Mouse (Mus musculus): ENCODE results near the gene Mdh1b. TPM values are rescaled to one million over a fixed set of nuclear protein-coding genes. Genes with fewer than 3 reads are reported as not detected.

The Mdh1b gene
- total and polyA plus RNA-seq, 2 experiments from 2014 or later = 0.80 TPM; not detected in 1

DNA sequence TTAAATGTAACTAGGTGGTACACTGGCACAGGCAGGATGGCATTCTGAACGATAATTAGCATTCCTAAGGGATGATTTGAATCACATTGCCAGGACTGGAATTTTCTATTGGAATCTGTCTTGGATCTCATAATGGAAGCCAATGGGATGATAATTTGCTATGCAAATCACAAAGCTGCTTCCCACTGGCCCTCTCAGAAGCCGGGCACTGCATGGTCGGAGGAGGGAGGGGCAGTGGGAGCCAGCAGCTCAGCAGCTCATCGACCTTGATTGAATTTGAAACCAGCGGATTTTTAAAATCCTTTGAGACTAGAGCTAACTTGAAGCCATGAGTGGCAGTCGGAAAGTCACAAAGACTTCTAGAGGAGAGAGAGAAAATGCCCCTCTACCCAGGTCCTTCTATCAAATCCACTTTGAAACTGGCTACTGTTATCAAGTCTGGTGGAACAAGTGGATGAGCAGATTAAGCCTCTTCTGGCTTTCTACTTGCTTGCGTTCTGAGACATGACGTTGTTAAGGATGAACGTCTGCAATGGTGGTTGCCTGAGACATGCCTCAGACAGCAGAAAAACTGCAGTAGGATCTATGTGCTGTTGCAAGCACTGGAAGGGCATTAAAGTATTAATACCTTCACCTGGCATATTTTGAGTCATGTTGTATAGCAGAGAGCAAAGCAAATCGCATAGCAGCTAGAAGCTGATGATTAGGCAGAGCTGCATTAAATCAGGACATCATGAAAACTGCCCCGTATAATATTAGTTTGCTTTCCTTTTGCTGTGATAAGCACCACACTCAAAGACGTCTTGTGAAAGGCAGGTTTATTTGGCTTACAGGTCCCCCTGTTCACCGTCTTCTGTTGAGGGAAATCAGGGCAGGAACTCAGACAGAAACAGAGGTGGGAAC, 61.9 kb downstream of the Mdh1b start:
- peaks cover 10% of the 10 kb centered on the region; the same call in 1 of the 2 replicates for H3K4me1 ChIP-seq (ENCODE audit: insufficient read depth, low read length)
- H3K27ac ChIP-seq (ENCODE audit: low read depth, low read length) = peak overlapping the region; percentile 76
- DNase-seq (ENCODE audit: low spot score) (peak; percentile 67), ATAC-seq (ENCODE audit: low FRiP score) (peak; percentile 79)
- 12% methylated on average over 13 of the region's 13 CpGs for WGBS
- no peaks in the 10 kb centered on the region for H3K9me3 ChIP-seq (ENCODE audit: low read length)
- H3K4me2 ChIP-seq (ENCODE audit: low read depth, low read length, poor library complexity, severe bottlenecking) = peak overlapping the region; percentile 45
- H3K36me3 ChIP-seq (ENCODE audit: insufficient read depth, low read length) = no peaks in the 10 kb centered on the region
- peak overlapping the region; percentile 19; the same call in 1 of the 2 replicates for H3K4me3 ChIP-seq (ENCODE audit: low read depth, low read length)
- H3K9ac ChIP-seq (replicated peaks; ENCODE audit: low read length, poor library complexity, severe bottlenecking) = peak overlapping the region; percentile 44
- no peaks in the 10 kb centered on the region for H3K27me3 ChIP-seq (ENCODE audit: insufficient read depth, low read length)
- TF ChIP-seq CTCF (IDR thresholded peaks at IDR 0.05) = no peak

DNA sequence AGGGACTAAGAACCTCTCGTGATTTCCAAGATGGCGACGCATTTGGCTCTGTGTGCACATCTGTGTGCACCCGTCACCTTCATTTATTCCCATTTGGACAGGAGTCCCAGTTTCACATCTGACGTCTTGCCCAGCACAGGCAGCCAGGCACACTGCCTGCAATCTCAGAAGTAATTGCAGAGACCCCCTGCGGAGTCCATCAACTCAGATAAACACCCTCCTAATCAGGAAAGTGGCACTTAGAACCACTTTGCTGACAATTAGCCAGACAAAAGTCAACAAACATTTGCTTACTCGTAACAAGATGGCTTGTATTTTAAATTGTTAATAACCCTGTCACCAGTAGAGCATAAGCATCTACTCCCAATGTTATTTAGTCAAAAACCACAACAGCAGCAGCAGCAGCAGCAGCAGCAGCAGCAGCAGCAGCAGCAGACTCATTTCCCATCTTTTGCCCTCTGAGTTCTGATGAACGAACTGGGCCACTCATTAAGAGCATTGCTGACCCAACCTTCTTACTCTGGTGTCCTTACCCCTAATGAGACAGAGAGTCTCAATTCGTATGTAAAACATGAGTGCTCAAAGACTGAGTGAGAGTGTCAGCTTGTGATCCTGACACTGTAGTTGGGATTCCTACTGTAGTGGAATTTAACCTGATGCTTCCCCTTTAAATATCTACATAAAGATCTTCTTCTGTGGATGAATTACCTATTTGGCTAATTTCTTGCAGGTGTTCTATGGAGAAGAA, 62.7 kb downstream of the Mdh1b start:
- no peaks in the 10 kb centered on the region for H3K36me3 ChIP-seq (ENCODE audit: insufficient read depth, low read length)
- peak overlapping the region; percentile 76; the same call in 1 of the 2 replicates for H3K27ac ChIP-seq (ENCODE audit: low read depth, low read length)
- TF ChIP-seq CTCF (IDR thresholded peaks at IDR 0.05) = no peak
- H3K4me1 ChIP-seq (ENCODE audit: insufficient read depth, low read length) = peaks cover 10% of the 10 kb centered on the region; the same call in 1 of the 2 replicates
- H3K4me2 ChIP-seq (ENCODE audit: low read depth, low read length, poor library complexity, severe bottlenecking) = peak overlapping the region; percentile 45
- H3K4me3 ChIP-seq (ENCODE audit: low read depth, low read length) = no peak overlapping the region
- DNase-seq (ENCODE audit: low spot score) = peak; percentile 33
- H3K9ac ChIP-seq (replicated peaks; ENCODE audit: low read length, poor library complexity, severe bottlenecking) = peak overlapping the region; percentile 44; the same call in 1 of the 2 replicates
- H3K27me3 ChIP-seq (ENCODE audit: insufficient read depth, low read length) = no peaks in the 10 kb centered on the region
- 47% methylated on average over 9 of the region's 9 CpGs for WGBS
- no peaks in the 10 kb centered on the region for H3K9me3 ChIP-seq (ENCODE audit: low read length)
- ATAC-seq (ENCODE audit: low FRiP score) = no peak

- Histone ChIP-seq H3K4me2 (ENCODE audit: low read depth, low read length, poor library complexity, severe bottlenecking) (no peak overlapping the region), H3K9me3 (ENCODE audit: low read length) (no peaks in the 10 kb centered on the region), H3K4me3 (ENCODE audit: low read depth, low read length) (no peak overlapping the region), H3K4me1 (ENCODE audit: insufficient read depth, low read length) (peaks cover 10% of the 10 kb centered on the region; the same call in 1 of the 2 replicates), H3K9ac (replicated peaks; ENCODE audit: low read length, poor library complexity, severe bottlenecking) (no peak overlapping the region), H3K27ac (ENCODE audit: low read depth, low read length) (no peak overlapping the region), H3K27me3 (ENCODE audit: insufficient read depth, low read length) (no peaks in the 10 kb centered on the region), H3K36me3 (ENCODE audit: insufficient read depth, low read length) (no peaks in the 10 kb centered on the region)
- no peak for DNase-seq (ENCODE audit: low spot score)
- 97% methylated on average over 2 of the region's 2 CpGs for WGBS
- ATAC-seq (ENCODE audit: low FRiP score) = no peak
- TF ChIP-seq CTCF (IDR thresholded peaks at IDR 0.05) = no peak
Observed at GRCm38 (mm10) chr1:63666089-63666488, 64.0 kb downstream of the Mdh1b start.

DNA sequence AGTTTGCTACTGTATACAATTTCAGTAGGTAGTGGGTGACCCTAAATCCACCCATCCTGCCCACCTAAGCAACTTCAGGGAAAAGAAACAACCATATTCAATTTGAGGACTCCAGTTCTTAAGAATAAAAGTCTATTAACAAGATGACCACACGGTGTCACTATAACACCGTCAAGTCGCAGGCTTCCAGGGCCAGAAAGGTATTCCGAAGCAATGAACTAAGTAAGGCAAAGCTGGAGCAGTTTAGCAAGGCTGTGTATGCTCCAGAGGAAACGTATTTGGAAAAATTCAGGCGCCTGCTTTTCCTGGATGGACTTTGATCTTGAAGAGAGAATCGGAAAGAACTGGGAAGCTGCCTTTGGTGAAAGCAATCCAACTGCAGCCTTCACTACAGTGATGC, 70.5 kb downstream of the Mdh1b start:
- ATAC-seq (ENCODE audit: low FRiP score) = peak; percentile 47; the same call in 1 of the 2 replicates

DNA sequence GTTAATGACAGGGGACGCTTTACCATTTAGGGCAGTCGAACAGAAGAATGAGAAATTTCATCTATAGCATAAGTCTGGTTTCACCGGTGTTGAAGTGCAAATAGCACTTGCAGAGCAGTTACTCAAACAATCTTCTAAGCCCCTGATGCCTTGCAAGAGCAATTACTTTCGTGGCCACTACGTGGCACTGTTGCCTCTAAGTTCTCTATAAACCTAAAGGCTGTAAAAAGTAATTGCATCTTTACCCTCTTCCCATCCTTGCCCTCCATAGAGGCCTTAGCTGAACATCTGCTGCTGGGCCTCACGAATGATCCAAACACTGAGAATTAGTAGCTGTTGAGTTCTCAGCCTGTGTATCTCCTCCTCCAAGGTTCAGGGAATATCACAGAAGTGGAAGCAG, 72.1 kb downstream of the Mdh1b start:
- no peak; the same call in 1 of the 2 replicates for ATAC-seq (ENCODE audit: low FRiP score)

More for the DNA sequence above, 70.5 kb downstream of the Mdh1b start:
- TF ChIP-seq CTCF (IDR thresholded peaks at IDR 0.05) = peak; percentile 91
- DNase-seq (ENCODE audit: low spot score) = peak; percentile 90
- Histone ChIP-seq H3K27ac (ENCODE audit: low read depth, low read length) (no peak overlapping the region), H3K9me3 (ENCODE audit: low read length) (no peaks in the 10 kb centered on the region), H3K36me3 (ENCODE audit: insufficient read depth, low read length) (no peaks in the 10 kb centered on the region), H3K4me1 (ENCODE audit: insufficient read depth, low read length) (no peaks in the 10 kb centered on the region), H3K27me3 (ENCODE audit: insufficient read depth, low read length) (no peaks in the 10 kb centered on the region), H3K4me2 (ENCODE audit: low read depth, low read length, poor library complexity, severe bottlenecking) (no peak overlapping the region), H3K9ac (replicated peaks; ENCODE audit: low read length, poor library complexity, severe bottlenecking) (no peak overlapping the region), H3K4me3 (ENCODE audit: low read depth, low read length) (no peak overlapping the region)
- 2% methylated on average over 7 of the region's 7 CpGs for WGBS

More for the DNA sequence above, 72.1 kb downstream of the Mdh1b start:
- H3K27ac ChIP-seq (ENCODE audit: low read depth, low read length) = no peak overlapping the region
- H3K4me2 ChIP-seq (ENCODE audit: low read depth, low read length, poor library complexity, severe bottlenecking) = no peak overlapping the region
- H3K4me1 ChIP-seq (ENCODE audit: insufficient read depth, low read length) = no peaks in the 10 kb centered on the region
- WGBS = 17% methylated on average over 6 of the region's 6 CpGs
- peak; percentile 85 for DNase-seq (ENCODE audit: low spot score)
- H3K9ac ChIP-seq (replicated peaks; ENCODE audit: low read length, poor library complexity, severe bottlenecking) = no peak overlapping the region
- no peaks in the 10 kb centered on the region for H3K36me3 ChIP-seq (ENCODE audit: insufficient read depth, low read length)
- peak; percentile 85 for TF ChIP-seq CTCF (IDR thresholded peaks at IDR 0.05)
- no peaks in the 10 kb centered on the region for H3K9me3 ChIP-seq (ENCODE audit: low read length)
- H3K27me3 ChIP-seq (ENCODE audit: insufficient read depth, low read length) = no peaks in the 10 kb centered on the region
- H3K4me3 ChIP-seq (ENCODE audit: low read depth, low read length) = no peak overlapping the region

Other genes starting within 250 kb of the Mdh1b start
- gene Gm39653, start 114.3 kb downstream of the Mdh1b start, total RNA-seq (2014; rRNA removed) = not detected in 2 replicates
- not detected in 2 replicates for gene Gm39653, start 114.3 kb downstream of the Mdh1b start, polyA plus RNA-seq (2015; fragmentation: Nextera tagmentation; extraction: Ambion mirVana)
- 0.19 TPM in 1 of 2 replicates, not detected in the other for gene Dytn, start 43.4 kb downstream of the Mdh1b start, total RNA-seq (2014; rRNA removed)
- gene Dytn, start 43.4 kb downstream of the Mdh1b start, polyA plus RNA-seq (2015; fragmentation: Nextera tagmentation; extraction: Ambion mirVana) = not detected in 2 replicates
- gene Fastkd2, start 296 bp upstream of the Mdh1b start, total RNA-seq (2014; rRNA removed) = 12.7 and 16.3 TPM in 2 replicates
- 23.9 and 24.2 TPM in 2 replicates for gene Fastkd2, start 296 bp upstream of the Mdh1b start, polyA plus RNA-seq (2015; fragmentation: Nextera tagmentation; extraction: Ambion mirVana)
- not detected in 2 replicates for gene 4933402D24Rik, start 38.9 kb upstream of the Mdh1b start, total RNA-seq (2014; rRNA removed)
- 0.31 and 0.42 TPM in 2 replicates for gene 4933402D24Rik, start 38.9 kb upstream of the Mdh1b start, polyA plus RNA-seq (2015; fragmentation: Nextera tagmentation; extraction: Ambion mirVana)

Measured in midbrain, postnatal 0 days (tissue).